Mouse (Mus musculus) limb, embryonic 14.5 days (tissue): ENCODE results near the gene Cyp11a1. TPM values are rescaled to one million over a fixed set of nuclear protein-coding genes. Genes with fewer than 3 reads are reported as not detected.

Experiments
- ATAC-seq: fragments of 200-750 bp; cut with Nextera tagmentation; 2 replicates; pipeline ENCODE4 v1.8.0; 2017; ENCODE audit warnings: low read depth, moderate number of reproducible peaks, moderate TSS enrichment; ENCODE audit not compliant: low FRiP score
- DNase-seq: peaks from one replicate; pipeline ENCODE4 v3.0.0-alpha.2; 2015; ENCODE audit warnings: low spot score
- H3K27ac ChIP-seq: fragments of 300-500 bp; sonication (generic); replicated peaks from 2 replicates; pipeline ENCODE4 v1.5.1; 2014; ENCODE audit warnings: low read depth, mild to moderate bottlenecking, low read length, moderate library complexity, mixed read lengths
- H3K27me3 ChIP-seq: fragments of 300-500 bp; sonication (generic); 2 replicates; pipeline ENCODE4 v1.6.1; 2014; ENCODE audit warnings: low read length, mixed read lengths; ENCODE audit not compliant: control insufficient read depth, insufficient read depth
- H3K36me3 ChIP-seq: fragments of 300-500 bp; sonication (generic); 2 replicates; pipeline ENCODE4 v1.6.1; 2014; ENCODE audit warnings: mild to moderate bottlenecking, low read length, moderate library complexity, mixed read lengths; ENCODE audit not compliant: control insufficient read depth, insufficient read depth
- H3K4me1 ChIP-seq: fragments of 300-500 bp; sonication (generic); 2 replicates; pipeline ENCODE4 v1.6.1; 2014; ENCODE audit warnings: antibody characterized with exemption, low read length, mixed read lengths; ENCODE audit not compliant: control insufficient read depth, insufficient read depth
- H3K4me2 ChIP-seq: fragments of 300-500 bp; sonication (generic); replicated peaks from 2 replicates; pipeline ENCODE4 v1.6.1; 2014; ENCODE audit warnings: low read depth, mild to moderate bottlenecking, low read length, moderate library complexity; ENCODE audit not compliant: severe bottlenecking
- H3K4me3 ChIP-seq: fragments of 300-500 bp; sonication (generic); replicated peaks from 2 replicates; pipeline ENCODE4 v1.5.1; 2014; ENCODE audit warnings: low read length
- H3K9ac ChIP-seq: fragments of 300-500 bp; sonication (generic); 2 replicates; pipeline ENCODE4 v1.6.1; 2014; ENCODE audit warnings: mild to moderate bottlenecking, low read depth, low read length, moderate library complexity; ENCODE audit not compliant: severe bottlenecking
- H3K9me3 ChIP-seq: fragments of 300-500 bp; sonication (generic); 2 replicates; pipeline ENCODE4 v1.6.1; 2016; ENCODE audit warnings: low read length; ENCODE audit not compliant: control insufficient read depth
- POLR2A ChIP-seq: fragments of 200-500 bp; IDR thresholded peaks from 2 replicates; pipeline ENCODE4 v1.8.0; 2012; ENCODE audit warnings: inconsistent platforms, mild to moderate bottlenecking, moderate library complexity, borderline replicate concordance; ENCODE audit not compliant: insufficient read depth, insufficient read length; ENCODE audit errors: extremely low read depth
- WGBS: fragments of 180-500 bp; shearing (Covaris S2); extraction: QIAGEN DNeasy Blood & Tissue Kit; methylation state at CpG from one replicate; pipeline ENCODE4 v1.1.7; 2014; 5-methylcytosine and 5-hydroxymethylcytosine counted together
- polyA plus RNA-seq, 2 experiments: library from polyadenylated mRNA; depleted of rRNA in 1 of 2; stranded (reverse) in 1 of 2; unstranded in 1 of 2; fragments of >200 nt; fragmentation: Nextera tagmentation in 1 of 2; extraction: Ambion mirVana in 1 of 2; gene quantifications; 2 replicates each; pipeline versions ENCODE4 v1.2.1 to v1.2.3; 2012 to 2014

The Cyp11a1 gene
- polyA plus RNA-seq, 2 experiments: 3.3 to 5.7 TPM

GRCm38 (mm10) chr9:58028841-58029240, 22.6 kb downstream of the Cyp11a1 start:
- H3K4me3 ChIP-seq: no peak overlapping the region
- 64% methylated on average over 5 of the region's 5 CpGs for WGBS

GRCm38 (mm10) chr9:58029635-58030034, 23.4 kb downstream of the Cyp11a1 start:
- no peak overlapping the region for H3K4me3 ChIP-seq
- H3K27ac ChIP-seq: no peak overlapping the region
- no peaks in the 10 kb centered on the region for H3K36me3 ChIP-seq
- H3K9me3 ChIP-seq: no peaks in the 10 kb centered on the region
- TF ChIP-seq POLR2A: no peak
- H3K27me3 ChIP-seq: no peaks in the 10 kb centered on the region
- no peak for DNase-seq
- H3K4me1 ChIP-seq: no peaks in the 10 kb centered on the region
- H3K9ac ChIP-seq: no peak overlapping the region
- H3K4me2 ChIP-seq: no peak overlapping the region
- 82% methylated on average over 6 of the region's 6 CpGs for WGBS
- no peak for ATAC-seq

More at GRCm38 (mm10) chr9:58028841-58029240, 22.6 kb downstream of the Cyp11a1 start:
- DNase-seq (no peak), ATAC-seq (no peak)
- H3K27ac ChIP-seq: no peak overlapping the region
- H3K9ac ChIP-seq: no peak overlapping the region
- H3K27me3 ChIP-seq: no peaks in the 10 kb centered on the region
- H3K4me2 ChIP-seq: no peak overlapping the region
- TF ChIP-seq POLR2A: no peak
- no peaks in the 10 kb centered on the region for H3K36me3 ChIP-seq
- no peaks in the 10 kb centered on the region for H3K4me1 ChIP-seq
- no peaks in the 10 kb centered on the region for H3K9me3 ChIP-seq

DNA sequence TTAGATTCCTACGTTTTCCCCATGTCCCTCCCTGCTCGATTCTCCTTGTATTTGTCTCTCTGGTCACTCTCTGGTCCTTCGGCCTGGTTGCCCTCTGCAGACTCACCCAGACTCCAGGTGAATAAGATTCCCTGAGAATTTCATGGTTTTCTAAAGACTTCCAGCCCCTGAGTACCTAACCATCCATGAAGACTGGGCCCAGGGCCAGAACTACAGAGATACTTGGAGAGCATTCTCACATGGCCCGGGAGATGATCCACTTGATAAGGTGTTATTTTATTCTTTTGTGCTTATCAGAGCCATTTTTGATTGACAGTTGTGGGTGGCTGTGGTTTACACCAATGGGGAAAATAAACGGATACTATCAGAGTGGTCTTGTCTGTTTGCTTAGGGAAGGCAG, 25.7 kb downstream of the Cyp11a1 start:
- WGBS: 85% methylated on average over 5 of the region's 5 CpGs

GRCm38 (mm10) chr9:58035519-58035918, 29.3 kb downstream of the Cyp11a1 start:
- Histone ChIP-seq H3K4me2 (no peak overlapping the region), H3K9me3 (no peaks in the 10 kb centered on the region), H3K4me3 (no peak overlapping the region), H3K27me3 (0 out of 2 replicates have a peak, but pooled peaks cover 11% of the 10 kb centered on the region), H3K9ac (no peak overlapping the region), H3K4me1 (peaks cover 5% of the 10 kb centered on the region; the same call in 1 of the 2 replicates), H3K27ac (no peak overlapping the region), H3K36me3 (no peaks in the 10 kb centered on the region)
- WGBS: 62% methylated on average over 2 of the region's 2 CpGs
- DNase-seq: no peak
- no peak for TF ChIP-seq POLR2A
- no peak for ATAC-seq

More for the DNA sequence above, 25.7 kb downstream of the Cyp11a1 start:
- TF ChIP-seq POLR2A: no peak
- no peak overlapping the region for H3K27ac ChIP-seq
- H3K27me3 ChIP-seq: no peaks in the 10 kb centered on the region
- no peak overlapping the region for H3K4me2 ChIP-seq
- H3K4me3 ChIP-seq: no peak overlapping the region
- no peaks in the 10 kb centered on the region for H3K4me1 ChIP-seq
- no peak overlapping the region for H3K9ac ChIP-seq
- no peak for DNase-seq
- no peak for ATAC-seq
- no peaks in the 10 kb centered on the region for H3K9me3 ChIP-seq
- no peaks in the 10 kb centered on the region for H3K36me3 ChIP-seq

DNA sequence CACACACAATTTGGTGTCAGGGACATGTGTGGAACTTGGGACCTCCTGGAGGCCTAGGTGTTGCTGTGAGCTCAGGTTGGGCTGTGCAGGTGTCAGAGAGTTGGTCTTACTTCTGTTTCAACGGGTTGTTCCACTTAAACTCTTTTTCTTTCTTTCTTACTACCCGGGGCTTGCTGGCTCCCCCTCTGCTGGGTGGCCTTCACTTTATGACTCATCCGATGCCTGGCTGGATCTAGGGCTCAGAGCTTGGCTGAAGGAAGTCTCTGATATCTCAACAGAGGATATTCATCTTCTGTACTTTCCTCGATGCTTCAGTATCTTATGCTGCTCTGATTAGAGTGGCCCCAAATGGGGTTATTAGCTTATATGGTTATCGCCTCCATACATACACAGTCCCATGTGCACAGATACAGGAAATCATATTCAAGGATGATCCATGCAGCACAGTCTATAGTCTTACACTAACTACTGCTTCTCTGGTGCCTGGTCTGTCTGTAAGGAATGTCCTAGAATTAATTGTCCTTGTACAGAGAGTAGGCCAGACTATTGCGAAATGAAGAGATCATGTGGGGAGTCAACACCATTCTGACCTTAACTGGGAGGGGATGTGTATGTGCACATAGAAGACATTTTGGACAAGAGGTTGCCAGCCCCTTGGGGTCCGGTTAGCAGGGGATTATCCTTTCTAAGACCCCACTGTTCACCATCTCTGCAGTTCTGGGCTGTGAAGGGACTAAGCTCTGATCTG, 29.9 kb downstream of the Cyp11a1 start:
- no peak overlapping the region for H3K9ac ChIP-seq
- 72% methylated on average over 7 of the region's 7 CpGs for WGBS
- 0 out of 2 replicates have a peak, but pooled peaks cover 11% of the 10 kb centered on the region for H3K27me3 ChIP-seq
- no peak overlapping the region for H3K4me2 ChIP-seq
- no peaks in the 10 kb centered on the region for H3K9me3 ChIP-seq
- H3K4me1 ChIP-seq: peaks cover 10% of the 10 kb centered on the region
- no peak overlapping the region for H3K27ac ChIP-seq
- TF ChIP-seq POLR2A: no peak
- no peaks in the 10 kb centered on the region for H3K36me3 ChIP-seq
- DNase-seq: no peak
- ATAC-seq: no peak
- H3K4me3 ChIP-seq: no peak overlapping the region

GRCm38 (mm10) chr9:58036961-58037360, 30.8 kb downstream of the Cyp11a1 start:
- Histone ChIP-seq H3K9me3 (no peaks in the 10 kb centered on the region), H3K27ac (no peak overlapping the region), H3K4me2 (no peak overlapping the region), H3K36me3 (no peaks in the 10 kb centered on the region), H3K9ac (no peak overlapping the region), H3K4me3 (no peak overlapping the region), H3K4me1 (peaks cover 17% of the 10 kb centered on the region), H3K27me3 (0 out of 2 replicates have a peak, but pooled peaks cover 11% of the 10 kb centered on the region)
- ATAC-seq (no peak), DNase-seq (no peak)
- WGBS: 88% methylated on average over 4 of the region's 4 CpGs
- TF ChIP-seq POLR2A: no peak
